Mouse (Mus musculus) small intestine, adult 2 months (tissue): ENCODE data around the gene Tomm6.

Experiments used
- CTCF ChIP-seq: fragments of 200-500 bp; IDR thresholded peaks from 2 replicates; pipeline ENCODE4 v1.5.1; 2012; ENCODE audit warnings: low read depth, mild to moderate bottlenecking, control low read depth, inconsistent platforms, low read length, moderate library complexity, mixed read lengths; ENCODE audit not compliant: insufficient replicate concordance, insufficient read length; ENCODE audit errors: extremely low read depth
- POLR2A ChIP-seq: fragments of 200-500 bp; IDR thresholded peaks from 2 replicates; pipeline ENCODE4 v1.6.1; 2012; ENCODE audit warnings: low read depth, mild to moderate bottlenecking, control low read depth, inconsistent platforms, low read length, moderate library complexity

DNA sequence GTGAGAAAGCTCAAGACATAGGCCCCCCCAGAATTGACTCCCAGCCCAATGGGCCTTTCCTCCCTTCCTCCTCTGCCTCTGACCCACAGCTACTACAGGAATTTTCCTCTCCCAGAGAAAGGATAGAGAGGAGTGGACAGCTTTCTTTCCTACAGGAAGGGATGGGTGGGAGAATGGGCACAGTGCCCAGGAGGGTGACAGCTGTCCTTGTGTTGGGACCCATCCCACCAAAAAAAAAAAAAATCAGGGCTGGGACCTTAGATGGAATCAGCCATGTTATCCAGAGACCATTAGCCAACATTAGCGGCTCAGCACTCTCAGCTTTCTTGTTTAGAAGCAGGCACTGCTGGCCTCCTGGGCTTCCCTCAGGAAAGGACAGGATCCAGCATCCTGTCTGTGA, 18.0 kb upstream of the Tomm6 start:
- TF ChIP-seq CTCF (no peak), POLR2A (no peak)
